Mouse (Mus musculus): ENCODE results near the gene Ppfibp1. TPM values are rescaled to one million over a fixed set of nuclear protein-coding genes. Genes with fewer than 3 reads are reported as not detected.

Ppfibp1 gene
- 1.3 and 3.8 TPM in 2 replicates for polyA plus RNA-seq (2012; rRNA removed; ENCODE audit: low replicate concordance)

DNA sequence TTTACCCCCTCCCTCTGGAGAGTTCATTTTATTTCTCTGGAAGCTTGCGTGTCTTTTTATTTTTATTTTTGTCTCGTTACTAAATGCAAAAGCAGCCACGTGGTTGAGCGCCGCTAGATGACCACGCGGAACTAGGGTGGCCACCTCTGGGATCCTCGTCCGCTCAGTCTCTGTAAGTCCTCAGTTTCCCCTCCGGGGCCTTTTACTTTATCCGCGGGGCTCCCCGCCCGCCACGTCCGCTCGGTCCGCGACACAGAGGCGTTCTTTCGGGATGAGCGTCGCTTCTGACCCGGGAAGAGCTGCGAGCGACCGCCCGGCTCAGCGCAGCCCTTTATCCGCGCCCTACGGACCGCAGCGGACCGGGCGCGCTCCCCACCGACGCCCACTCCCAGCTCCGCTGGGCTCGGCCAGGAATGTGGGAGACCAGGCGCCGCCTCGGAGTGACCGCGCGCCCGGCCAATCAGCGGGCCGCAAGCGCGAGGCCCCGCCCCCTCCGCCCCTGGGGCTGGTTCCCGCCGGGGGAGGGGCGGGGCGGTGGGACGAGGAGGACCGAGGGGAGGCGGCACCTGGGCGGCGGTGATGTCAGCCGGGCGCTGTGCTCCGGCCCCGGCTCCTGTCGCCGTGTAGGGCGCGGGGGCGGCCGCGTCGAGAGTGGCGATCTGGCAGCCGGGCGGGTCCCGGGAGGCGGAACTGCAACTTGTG is at the start of gene Ppfibp1:
TSS of gene Ppfibp1 (plus strand) at position 530 of the 702 bp plus-strand sequence.

DNA sequence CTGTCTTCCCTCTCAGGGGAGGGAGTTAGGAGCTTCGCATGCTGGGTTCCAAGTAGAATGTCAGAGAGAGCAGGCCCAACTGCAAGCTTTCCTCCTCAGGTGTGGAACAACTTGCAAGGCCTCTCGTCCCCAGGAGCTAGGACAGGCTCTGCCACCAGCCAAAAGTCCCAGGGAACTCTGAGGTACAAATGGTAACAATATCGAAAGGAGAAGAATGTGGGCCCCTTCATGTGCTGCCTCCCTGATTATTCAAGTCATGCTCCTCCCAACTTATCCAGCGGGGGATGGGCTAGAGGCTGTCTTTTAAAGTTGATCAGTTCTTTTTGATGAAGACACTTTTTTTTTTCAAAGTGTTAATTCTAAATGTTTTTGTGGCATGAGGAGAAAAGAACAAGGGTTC is 38.2 kb upstream of the Ppfibp1 start, which contains the start of gene Smco2:
TSS of gene Smco2 (plus strand) at position 55 of the 400 bp plus-strand sequence.

DNA sequence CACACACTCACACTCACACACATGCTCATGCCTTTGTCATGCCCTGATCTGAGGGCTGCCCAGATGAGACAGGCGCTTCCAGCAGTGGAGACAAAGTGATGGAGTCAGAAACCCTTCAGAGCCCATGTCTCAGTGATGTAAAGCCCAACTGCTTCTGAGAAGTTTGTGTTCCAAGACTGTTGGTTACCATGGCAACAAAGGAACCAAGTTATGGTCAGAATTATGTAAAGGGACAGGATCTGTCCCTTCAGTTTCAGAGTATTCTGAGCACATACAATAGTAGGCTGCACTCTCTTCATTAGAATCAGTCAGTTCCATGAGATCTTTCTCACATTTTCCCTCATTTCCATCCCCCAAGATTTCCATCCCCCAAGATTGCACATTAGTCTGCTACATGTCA is 66.0 kb downstream of the Ppfibp1 start, which contains the start of gene 1700034J05Rik:
TSS of gene 1700034J05Rik (minus strand) at position 165 of the 400 bp plus-strand sequence.

DNA sequence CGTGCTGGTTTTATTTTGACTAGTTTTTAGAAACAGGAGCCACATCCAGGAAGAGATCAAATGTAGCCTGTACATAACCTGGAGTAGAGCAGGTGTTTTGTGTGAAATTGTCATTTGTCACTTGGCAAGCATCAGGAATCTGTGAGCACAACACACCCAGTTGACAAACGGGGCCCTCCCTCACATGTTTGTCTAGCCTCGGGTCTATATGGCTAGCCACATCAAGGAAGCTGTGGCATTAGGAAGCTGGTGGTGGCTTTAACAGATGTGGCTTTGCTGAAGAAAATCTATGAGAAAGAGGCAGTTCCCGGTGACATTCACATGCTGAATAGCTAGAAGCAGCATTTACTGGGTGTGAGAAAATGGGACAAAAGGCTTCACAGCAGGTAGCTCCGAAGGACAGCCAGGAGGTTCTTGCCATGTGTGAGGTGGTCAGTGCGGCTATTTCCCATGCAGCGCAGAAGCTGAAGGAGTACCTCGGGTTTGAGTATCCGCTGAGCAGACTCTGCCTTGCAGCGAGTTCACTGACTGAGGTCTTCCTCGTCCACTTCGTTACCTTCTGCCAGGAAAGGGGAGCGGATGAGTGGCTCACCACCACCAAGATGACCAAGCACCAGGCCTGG is 144.1 kb downstream of the Ppfibp1 start, which contains the start of gene Rep15:
TSS of gene Rep15 (plus strand) at position 282 of the 623 bp plus-strand sequence.

GRCm38 (mm10) chr6:147042291-147043290 is 154.3 kb downstream of the Ppfibp1 start, which contains the start of gene Mrps35:
Gene Mrps35, plus strand, starts transcription at chr6:147042764.

Other genes with a start within 250 kb of the Ppfibp1 start
- gene Med21, start 245.9 kb upstream of the Ppfibp1 start, polyA plus RNA-seq (2012; rRNA removed; ENCODE audit: low replicate concordance): 3.0 and 7.2 TPM in 2 replicates
- 15.8 and 17.2 TPM in 2 replicates for gene Tm7sf3, start 245.7 kb upstream of the Ppfibp1 start, polyA plus RNA-seq (2012; rRNA removed; ENCODE audit: low replicate concordance)
- 0.66 and 1.9 TPM in 2 replicates for gene Stk38l, start 163.5 kb upstream of the Ppfibp1 start, polyA plus RNA-seq (2012; rRNA removed; ENCODE audit: low replicate concordance)
- gene Arntl2, start 92.4 kb upstream of the Ppfibp1 start, polyA plus RNA-seq (2012; rRNA removed; ENCODE audit: low replicate concordance): 0.15 and 0.60 TPM in 2 replicates
- gene Smco2, start 38.4 kb upstream of the Ppfibp1 start, polyA plus RNA-seq (2012; rRNA removed; ENCODE audit: low replicate concordance): not detected in 2 replicates
- not detected in 2 replicates for gene 1700034J05Rik, start 65.9 kb downstream of the Ppfibp1 start, polyA plus RNA-seq (2012; rRNA removed; ENCODE audit: low replicate concordance)
- 1.9 and 3.5 TPM in 2 replicates for gene Rep15, start 144.1 kb downstream of the Ppfibp1 start, polyA plus RNA-seq (2012; rRNA removed; ENCODE audit: low replicate concordance)
- 4.9 and 6.9 TPM in 2 replicates for gene Mrps35, start 154.3 kb downstream of the Ppfibp1 start, polyA plus RNA-seq (2012; rRNA removed; ENCODE audit: low replicate concordance)
- gene Mansc4, start 198.5 kb downstream of the Ppfibp1 start, polyA plus RNA-seq (2012; rRNA removed; ENCODE audit: low replicate concordance): not detected in 2 replicates
- gene Klhl42, start 202.9 kb downstream of the Ppfibp1 start, polyA plus RNA-seq (2012; rRNA removed; ENCODE audit: low replicate concordance): 3.0 TPM in 2 replicates

Measured in duodenum, adult 2 months (tissue).